Mouse (Mus musculus) erythroblast, embryonic 14.5 days (primary cell): ENCODE data around the gene Hnrnpul2.

Source experiments
- GATA1 ChIP-seq: IDR thresholded peaks from 2 replicates; pipeline ENCODE4 v1.6.1; 2012; ENCODE audit warnings: low read length, inconsistent platforms, mixed read lengths
- TAL1 ChIP-seq: IDR thresholded peaks from 3 replicates; pipeline ENCODE4 v1.6.1; 2012; ENCODE audit warnings: low read length, inconsistent platforms, mixed read lengths

DNA sequence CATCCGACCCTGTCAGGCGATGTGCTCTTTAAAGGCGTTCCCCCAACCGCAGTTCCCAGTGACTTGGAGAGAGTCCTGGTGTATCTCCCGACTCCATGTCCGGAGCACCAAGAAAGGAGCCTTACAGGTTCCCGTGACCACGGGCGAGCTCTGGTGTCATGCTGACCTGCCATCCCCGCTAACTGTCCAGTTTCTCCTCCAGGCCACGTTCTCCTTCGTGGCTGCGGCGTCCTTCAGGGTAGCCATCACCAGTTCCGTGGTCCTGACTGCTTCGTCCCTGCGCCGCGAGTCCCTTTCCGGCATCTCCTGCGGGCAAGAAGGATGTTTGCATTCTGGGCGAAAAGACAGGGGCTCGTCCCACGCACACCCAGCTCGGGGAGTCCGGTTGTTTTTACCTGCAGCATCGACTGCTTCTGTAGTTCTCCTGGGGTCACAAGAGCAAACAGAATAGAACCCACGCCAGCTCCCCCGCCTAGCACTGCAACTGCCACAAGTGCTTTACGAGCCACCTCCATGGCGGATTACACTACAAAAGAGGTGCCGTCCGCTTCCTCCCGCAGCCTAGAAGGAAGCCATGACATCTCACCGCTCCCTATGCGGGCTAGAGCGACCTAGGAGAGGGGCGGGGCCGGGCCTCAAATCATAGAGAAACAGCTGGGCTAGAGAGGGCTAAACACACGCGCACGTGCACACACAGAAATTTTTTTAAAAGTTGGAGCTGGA, 60.7 kb downstream of the Hnrnpul2 start, which contains the start of gene Uqcc3:
- no peak; the same call in 2 of the 3 replicates for TF ChIP-seq TAL1
- no peak for TF ChIP-seq GATA1
